Mouse (Mus musculus) heart, adult 2 months (tissue): Measurements from ENCODE around the gene Copz2.

Experiments
- EP300 ChIP-seq: fragments of 200-500 bp; IDR thresholded peaks from 2 replicates; pipeline ENCODE4 v1.6.1; 2011; ENCODE audit warnings: low read depth, low read length, control low read depth; ENCODE audit not compliant: insufficient read depth
- POLR2A ChIP-seq: fragments of 200-500 bp; IDR thresholded peaks from 2 replicates; pipeline ENCODE4 v1.6.1; 2011; ENCODE audit warnings: mild to moderate bottlenecking, low read depth, low read length, control low read depth; ENCODE audit not compliant: insufficient read depth

DNA sequence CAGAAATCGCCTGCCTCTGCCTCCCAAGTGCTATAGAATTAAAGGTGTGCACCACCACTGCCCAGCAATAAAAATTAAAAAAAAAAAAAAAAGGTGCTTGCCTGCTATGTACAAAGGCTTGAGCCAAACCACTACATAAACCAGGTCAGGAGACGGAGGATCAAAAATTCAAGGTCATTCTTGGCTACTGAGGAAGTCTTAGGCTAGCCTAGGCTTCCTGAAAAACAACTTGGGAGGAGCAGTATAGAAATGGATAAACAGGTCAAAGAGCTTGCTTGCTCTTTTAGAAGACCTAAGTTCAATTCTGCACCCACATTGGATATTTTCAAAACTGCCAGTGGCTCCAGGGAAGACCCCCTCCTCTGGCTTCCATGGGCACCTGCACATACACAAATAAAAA, 35.2 kb upstream of the Copz2 start:
- TF ChIP-seq POLR2A (no peak), EP300 (no peak)
